Mouse (Mus musculus) bone marrow macrophage, adult 2 months (primary cell): ENCODE data around the gene Gm10647.

Experiments
- CTCF ChIP-seq: IDR thresholded peaks from 2 replicates; pipeline ENCODE4 v1.5.1; 2012; ENCODE audit warnings: low read depth, mild to moderate bottlenecking, low read length, moderate library complexity
- POLR2A ChIP-seq: IDR thresholded peaks from 2 replicates; pipeline ENCODE4 v1.6.1; 2012; ENCODE audit warnings: mild to moderate bottlenecking, low read depth, low read length, borderline replicate concordance

DNA sequence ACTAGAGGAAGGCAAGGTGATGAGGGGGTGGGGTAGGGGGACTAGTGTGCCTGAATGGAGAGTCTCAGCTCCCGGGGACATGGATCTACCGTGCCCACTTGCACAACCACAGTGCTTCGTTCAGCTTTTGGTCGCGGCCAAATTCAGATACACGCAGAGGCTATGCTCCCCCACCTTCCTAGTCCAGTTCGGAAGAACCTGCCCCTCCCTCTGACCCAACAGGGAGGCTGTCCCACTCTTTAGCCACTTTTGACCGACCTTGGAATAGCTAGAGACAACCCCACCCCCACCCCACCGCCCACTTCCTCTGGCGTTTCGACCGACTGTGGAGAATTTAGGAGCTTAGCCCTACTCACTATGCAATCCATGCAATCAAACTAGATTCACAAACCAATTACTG is 5.1 kb downstream of the Gm10647 start:
- TF ChIP-seq CTCF (no peak), POLR2A (no peak)
